Mouse (Mus musculus) MEL (cell line): ENCODE results near the gene Ptafr. TPM values are rescaled to one million over a fixed set of nuclear protein-coding genes. Genes with fewer than 3 reads are reported as not detected.
"Not testable (repeated sequence)": the region's sequence is repeated elsewhere in the genome, so short reads cannot be mapped to it uniquely, and the experiment has no call there.

Experiments
- DNase-seq: peaks from one replicate; pipeline ENCODE4 v3.0.0; 2011; ENCODE audit warnings: low read depth, low spot score
- H3K27ac ChIP-seq: 2 replicates; pipeline ENCODE4 v1.5.1; 2012; ENCODE audit warnings: low read depth, mild to moderate bottlenecking, control low read depth, low read length, moderate library complexity; ENCODE audit not compliant: control insufficient read depth
- H3K27me3 ChIP-seq, 2 experiments: fragments of 150-350 bp in 1 of 2; sonication (generic) in 1 of 2; 2 replicates each; pipeline ENCODE4 v1.6.1; 2012; ENCODE audit warnings: low read length in 2 of 2, mild to moderate bottlenecking in 2 of 2, improper control_type of control experiment in 1 of 2, moderate library complexity in 1 of 2; ENCODE audit not compliant: insufficient read depth in 2 of 2, control insufficient read depth in 1 of 2
- H3K36me3 ChIP-seq, 2 experiments: 2 replicates each; pipeline ENCODE4 v1.6.1; 2012 to 2014; ENCODE audit warnings: low read length in 2 of 2, improper control_type of control experiment in 1 of 2, inconsistent platforms in 1 of 2, mild to moderate bottlenecking in 1 of 2; ENCODE audit not compliant: insufficient read depth in 2 of 2, control insufficient read depth in 1 of 2
- H3K4me1 ChIP-seq, 2 experiments: fragments of 150-350 bp in 1 of 2; sonication (generic) in 1 of 2; 2 replicates each; pipeline ENCODE4 v1.6.1; 2012; ENCODE audit warnings: low read length in 2 of 2, improper control_type of control experiment in 1 of 2, mild to moderate bottlenecking in 1 of 2; ENCODE audit not compliant: insufficient read depth in 2 of 2, control insufficient read depth in 1 of 2
- H3K4me3 ChIP-seq, 2 experiments: fragments of 150-350 bp in 1 of 2; sonication (generic) in 1 of 2; 2 replicates each; pipeline ENCODE4 v1.5.1; 2012; ENCODE audit warnings: low read depth in 2 of 2, low read length in 2 of 2, mild to moderate bottlenecking in 2 of 2, moderate library complexity in 2 of 2, control low read depth in 1 of 2, improper control_type of control experiment in 1 of 2; ENCODE audit not compliant: control insufficient read depth in 1 of 2, insufficient read depth in 1 of 2
- H3K79me2 ChIP-seq: 2 replicates; pipeline ENCODE4 v1.6.1; 2012; ENCODE audit warnings: mild to moderate bottlenecking, low read length, moderate library complexity; ENCODE audit not compliant: control insufficient read depth, poor library complexity, insufficient read depth
- H3K9ac ChIP-seq: 2 replicates; pipeline ENCODE4 v1.6.1; 2012; ENCODE audit warnings: low read depth, mild to moderate bottlenecking, control low read depth, low read length, moderate library complexity; ENCODE audit not compliant: control insufficient read depth, poor library complexity, severe bottlenecking
- H3K9me3 ChIP-seq: fragments of 150-350 bp; sonication (generic); replicated peaks from 2 replicates; pipeline ENCODE4 v1.6.1; 2012; ENCODE audit warnings: mild to moderate bottlenecking, low read length, improper control_type of control experiment, moderate library complexity; ENCODE audit not compliant: insufficient read depth
- BHLHE40 ChIP-seq: IDR thresholded peaks from 2 replicates; pipeline ENCODE4 v1.6.1; 2012; ENCODE audit warnings: low read depth, mild to moderate bottlenecking, inconsistent platforms, low read length, improper control_type of control experiment, borderline replicate concordance
- CHD1 ChIP-seq: IDR thresholded peaks from 2 replicates; pipeline ENCODE4 v1.6.1; 2012; ENCODE audit warnings: low read depth, mild to moderate bottlenecking, inconsistent platforms, low read length, improper control_type of control experiment
- ELF1 ChIP-seq: IDR thresholded peaks from 2 replicates; pipeline ENCODE4 v1.6.1; 2014; ENCODE audit warnings: low read depth, mild to moderate bottlenecking, inconsistent platforms, low read length, improper control_type of control experiment, moderate library complexity
- ETS1 ChIP-seq: IDR thresholded peaks from 2 replicates; pipeline ENCODE4 v1.6.1; 2012; ENCODE audit warnings: low read depth, mild to moderate bottlenecking, inconsistent platforms, low read length, improper control_type of control experiment, moderate library complexity
- GATA1 ChIP-seq: IDR thresholded peaks from 2 replicates; pipeline ENCODE4 v1.6.1; 2011; ENCODE audit warnings: low read depth, low read length, improper control_type of control experiment
- MAFK ChIP-seq: IDR thresholded peaks from 2 replicates; pipeline ENCODE4 v1.6.1; 2011; ENCODE audit warnings: low read depth, mild to moderate bottlenecking, low read length, improper control_type of control experiment, borderline replicate concordance
- MAZ ChIP-seq: IDR thresholded peaks from 2 replicates; pipeline ENCODE4 v1.6.1; 2012; ENCODE audit warnings: low read depth, mild to moderate bottlenecking, inconsistent platforms, low read length, improper control_type of control experiment
- MYB ChIP-seq: IDR thresholded peaks from 2 replicates; pipeline ENCODE4 v1.6.1; 2011; ENCODE audit warnings: mild to moderate bottlenecking, low read depth, low read length, improper control_type of control experiment
- POLR2AphosphoS5 ChIP-seq: IDR thresholded peaks from 2 replicates; pipeline ENCODE4 v1.6.1; 2012; ENCODE audit warnings: low read depth, borderline replicate concordance, mild to moderate bottlenecking, inconsistent platforms, low read length, moderate library complexity, mixed read lengths
- RAD21 ChIP-seq: IDR thresholded peaks from 2 replicates; pipeline ENCODE4 v1.6.1; 2011; ENCODE audit warnings: mild to moderate bottlenecking, low read depth, low read length, improper control_type of control experiment
- TAL1 ChIP-seq: IDR thresholded peaks from 2 replicates; pipeline ENCODE4 v1.6.1; 2012; ENCODE audit warnings: mild to moderate bottlenecking, inconsistent platforms, low read length, moderate library complexity, mixed read lengths
- TBP ChIP-seq: IDR thresholded peaks from 2 replicates; pipeline ENCODE4 v1.8.0; 2011; ENCODE audit warnings: low read depth, low read length, improper control_type of control experiment
- USF2 ChIP-seq, 2 experiments: IDR thresholded peaks; 2 replicates each; pipeline ENCODE4 v1.6.1; 2011 to 2012; ENCODE audit warnings: improper control_type of control experiment in 2 of 2, low read length in 2 of 2, borderline replicate concordance in 1 of 2, inconsistent platforms in 1 of 2, low read depth in 1 of 2, mild to moderate bottlenecking in 1 of 2; ENCODE audit not compliant: insufficient read depth in 1 of 2
- ZMIZ1 ChIP-seq: IDR thresholded peaks from 2 replicates; pipeline ENCODE4 v1.6.1; 2012; ENCODE audit warnings: low read depth, mild to moderate bottlenecking, inconsistent platforms, low read length, improper control_type of control experiment, moderate library complexity
- ZNF384 ChIP-seq: IDR thresholded peaks from 2 replicates; pipeline ENCODE4 v1.6.1; 2012; ENCODE audit warnings: low read depth, mild to moderate bottlenecking, inconsistent platforms, low read length, improper control_type of control experiment
- polyA plus RNA-seq, 2 experiments: library from polyadenylated mRNA; stranded (reverse) in 1 of 2; unstranded in 1 of 2; fragments of >175 nt in 1 of 2; fragments of >200 nt in 1 of 2; gene quantifications; 2 replicates each; pipeline versions ENCODE4 v1.2.1 to v1.2.4; 2012; ENCODE audit warnings: low replicate concordance in 2 of 2, low read depth in 1 of 2; ENCODE audit not compliant: insufficient read length in 2 of 2, insufficient read depth in 1 of 2, missing spikeins in 1 of 2
- total RNA-seq: library from RNA; depleted of rRNA; stranded (reverse); fragments of 300-350 nt; gene quantifications from 2 replicates; pipeline ENCODE4 v1.2.3, GENCODE M21; 2012

The Ptafr gene
- total and polyA plus RNA-seq, 3 experiments, result 0.06 TPM; not detected in 2

- H3K27me3 ChIP-seq, result no peaks in the 10 kb centered on the region
- H3K9ac ChIP-seq, result no peak overlapping the region
- peaks cover 13 to 19% of the 10 kb centered on the region in 2 experiments for H3K4me1 ChIP-seq
- H3K36me3 ChIP-seq, result peaks cover 12% of the 10 kb centered on the region in 2 experiments
- H3K9me3 ChIP-seq, result no peaks in the 10 kb centered on the region
- peak; percentile 26 for DNase-seq
- H3K79me2 ChIP-seq, result no peaks in the 10 kb centered on the region
- H3K4me3 ChIP-seq, result no peak overlapping the region
- no peak for TF ChIP-seq TAL1
- TF ChIP-seq ETS1, result no peak
- TF ChIP-seq MAFK, result no peak
- TF ChIP-seq ZMIZ1, result no peak
- TF ChIP-seq CHD1, result no peak
- no peak for TF ChIP-seq BHLHE40
- TF ChIP-seq USF2 (IDR thresholded peaks at IDR 0.05; ENCODE audit: borderline replicate concordance in 1 of 2, insufficient read depth in 1 of 2, low read depth in 1 of 2, low read length in 2 of 2), result no peak
- TF ChIP-seq POLR2AphosphoS5, result no peak
- no peak for TF ChIP-seq ELF1
- no peak for TF ChIP-seq TBP
- peak overlapping the region; percentile 18 for H3K27ac ChIP-seq
Measured at GRCm38 (mm10) chr4:132554221-132554620, 9.6 kb upstream of the Ptafr start.

- Histone ChIP-seq H3K27me3 (no peaks in the 10 kb centered on the region), H3K36me3 (peaks cover 12% of the 10 kb centered on the region in 2 experiments), H3K27ac (peak overlapping the region; percentile 18), H3K9me3 (no peaks in the 10 kb centered on the region), H3K4me1 (peaks cover 13 to 19% of the 10 kb centered on the region in 2 experiments), H3K9ac (no peak overlapping the region), H3K4me3 (no peak overlapping the region), H3K79me2 (no peaks in the 10 kb centered on the region)
- TF ChIP-seq TBP (no peak), MYB (no peak), RAD21 (no peak), MAZ (no peak), ZMIZ1 (0 out of 2 replicates have a peak, but pooled peaks have one; percentile 24), GATA1 (peak; percentile 36), ETS1 (peak; percentile 36; the same call in 1 of the 2 replicates)
- DNase-seq, result peak; percentile 58
Measured at GRCm38 (mm10) chr4:132554653-132555052, 9.2 kb upstream of the Ptafr start.

- Histone ChIP-seq H3K36me3 (peaks cover 7 to 12% of the 10 kb centered on the region in 2 experiments), H3K4me1 (peaks cover 13 to 19% of the 10 kb centered on the region in 2 experiments)
- not testable (repeated sequence) for H3K79me2 ChIP-seq, H3K27me3 ChIP-seq, H3K9ac ChIP-seq, H3K9me3 ChIP-seq, H3K27ac ChIP-seq, H3K4me3 ChIP-seq
- peak; percentile 40 for DNase-seq
- TF ChIP-seq ZNF384, result peak; percentile 81
Measured at GRCm38 (mm10) chr4:132555550-132555949, 8.3 kb upstream of the Ptafr start.
